Mouse (Mus musculus) embryonic facial prominence, embryonic 14.5 days (tissue): ENCODE measurements at regions not wholly inside any gene's neighbourhood (a gene's known extent, or its start where the extent isn't known, plus 50 kb on each side); places are given as distances from the start of the nearest gene placed in this dataset.
A peak's percentile ranks its signal among the peaks of the same experiment; 100 is the strongest.

Experiments
- ATAC-seq: fragments of 200-750 bp; cut with Nextera tagmentation; 2 replicates; pipeline ENCODE4 v1.8.0; 2017; ENCODE audit warnings: low read depth, moderate number of reproducible peaks, moderate TSS enrichment
- DNase-seq: peaks from one replicate; pipeline ENCODE4 v3.0.0-alpha.2; 2015; ENCODE audit warnings: low spot score
- H3K27ac ChIP-seq: fragments of 300-500 bp; sonication (generic); replicated peaks from 2 replicates; pipeline ENCODE4 v1.5.1; 2014; ENCODE audit warnings: low read depth, mild to moderate bottlenecking, low read length, moderate library complexity
- H3K27me3 ChIP-seq: fragments of 300-500 bp; sonication (generic); replicated peaks from 2 replicates; pipeline ENCODE4 v1.6.1; 2014; ENCODE audit warnings: low read length; ENCODE audit not compliant: control insufficient read depth, insufficient read depth
- H3K36me3 ChIP-seq: fragments of 300-500 bp; sonication (generic); 2 replicates; pipeline ENCODE4 v1.6.1; 2014; ENCODE audit warnings: low read length, mixed read lengths; ENCODE audit not compliant: control insufficient read depth, insufficient read depth
- H3K4me1 ChIP-seq: fragments of 300-500 bp; sonication (generic); 2 replicates; pipeline ENCODE4 v1.6.1; 2014; ENCODE audit warnings: antibody characterized with exemption, low read length; ENCODE audit not compliant: control insufficient read depth, insufficient read depth
- H3K4me2 ChIP-seq: fragments of 300-500 bp; sonication (generic); 2 replicates; pipeline ENCODE4 v1.6.1; 2014; ENCODE audit warnings: low read depth, mild to moderate bottlenecking, low read length, moderate library complexity, mixed read lengths
- H3K4me3 ChIP-seq: fragments of 300-500 bp; sonication (generic); 2 replicates; pipeline ENCODE4 v1.5.1; 2014; ENCODE audit warnings: low read depth, mild to moderate bottlenecking, low read length
- H3K9ac ChIP-seq: fragments of 300-500 bp; sonication (generic); 2 replicates; pipeline ENCODE4 v1.6.1; 2014; ENCODE audit warnings: low read depth, mild to moderate bottlenecking, low read length, moderate library complexity, mixed read lengths
- H3K9me3 ChIP-seq: fragments of 300-500 bp; sonication (generic); 2 replicates; pipeline ENCODE4 v1.6.1; 2016; ENCODE audit warnings: low read length; ENCODE audit not compliant: control insufficient read depth
- WGBS: fragments of 180-500 bp; shearing (Covaris S2); extraction: QIAGEN DNeasy Blood & Tissue Kit; methylation state at CpG from one replicate; pipeline ENCODE4 v1.1.7; 2014; 5-methylcytosine and 5-hydroxymethylcytosine counted together

DNA sequence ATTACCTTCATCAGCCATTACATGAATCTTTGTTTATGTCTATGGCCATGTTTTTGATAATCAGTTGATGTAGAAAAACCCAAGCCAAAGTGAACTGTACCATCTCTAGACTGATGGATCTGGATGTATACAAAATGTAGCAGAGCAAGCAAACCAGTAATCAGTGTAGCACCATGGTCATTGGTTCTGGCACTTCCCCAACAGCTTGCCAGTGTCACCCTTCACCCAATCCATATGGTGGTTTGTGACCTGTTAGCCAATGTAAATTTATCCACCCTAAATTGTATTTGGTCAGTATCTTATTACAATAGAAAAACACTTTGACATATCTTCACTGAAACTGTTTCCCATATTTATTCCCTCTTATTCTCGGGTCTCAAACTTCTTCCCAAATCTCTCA lies 346.7 kb upstream of the Sptlc3 start:
- ATAC-seq, result no peak
- H3K4me3 ChIP-seq, result no peak overlapping the region
- H3K4me1 ChIP-seq, result no peaks in the 10 kb centered on the region
- no peaks in the 10 kb centered on the region for H3K27me3 ChIP-seq
- H3K36me3 ChIP-seq, result no peaks in the 10 kb centered on the region
- no peak overlapping the region for H3K9ac ChIP-seq
- no peak overlapping the region for H3K27ac ChIP-seq
- H3K9me3 ChIP-seq, result no peaks in the 10 kb centered on the region
- 78% methylated on average over 1 of the region's 1 CpGs for WGBS
- no peak for DNase-seq
- no peak overlapping the region for H3K4me2 ChIP-seq

DNA sequence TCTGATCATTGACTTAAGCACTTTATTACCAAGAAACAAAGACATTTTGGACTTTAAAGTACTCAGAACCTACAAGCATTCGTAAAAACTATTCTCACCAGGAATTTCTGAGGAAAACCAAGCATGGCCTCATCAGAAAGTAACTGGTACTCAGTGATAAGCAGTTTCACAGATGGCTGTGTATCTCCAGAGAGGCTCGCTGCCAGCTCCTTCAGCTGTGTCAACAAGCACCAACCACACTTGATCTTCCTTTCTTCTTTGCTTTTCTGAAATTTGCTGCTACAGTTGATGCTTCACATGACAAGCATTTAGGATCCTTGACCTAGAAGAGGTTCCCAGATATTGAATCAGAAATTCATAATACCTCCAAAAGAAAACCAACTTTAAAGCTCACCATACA lies 314.1 kb upstream of the Sptlc3 start:
- H3K36me3 ChIP-seq, result no peaks in the 10 kb centered on the region
- no peaks in the 10 kb centered on the region for H3K27me3 ChIP-seq
- no peaks in the 10 kb centered on the region for H3K4me1 ChIP-seq
- H3K9me3 ChIP-seq, result no peaks in the 10 kb centered on the region
- H3K27ac ChIP-seq, result no peak overlapping the region
- ATAC-seq, result no peak
- no peak overlapping the region for H3K4me3 ChIP-seq
- 78% methylated on average over 2 of the region's 2 CpGs for WGBS
- H3K9ac ChIP-seq, result no peak overlapping the region
- no peak for DNase-seq
- H3K4me2 ChIP-seq, result no peak overlapping the region

DNA sequence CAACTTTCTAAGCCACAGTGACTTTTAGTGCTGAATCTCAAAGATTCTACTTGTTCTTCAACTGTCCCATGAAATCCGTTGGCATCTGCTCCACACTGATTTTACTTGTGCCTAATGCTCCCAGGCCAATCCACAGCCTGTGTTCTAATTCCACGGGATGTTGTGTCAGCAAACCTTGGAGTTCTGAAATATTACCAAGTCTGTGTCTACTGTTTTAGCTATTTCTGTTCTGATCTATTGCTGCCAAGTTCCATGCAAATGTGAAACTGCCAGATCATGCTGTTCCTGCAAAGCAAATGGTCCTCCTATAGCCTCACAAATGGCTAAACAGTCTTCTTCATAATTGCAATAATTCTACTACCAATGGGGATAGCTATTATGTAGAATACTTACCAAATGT lies 295.4 kb upstream of the Sptlc3 start:
- no peak for ATAC-seq

GRCm38 (mm10) chr2:139207649-139208048 lies 286.1 kb upstream of the Sptlc3 start:
- no peak overlapping the region for H3K27ac ChIP-seq
- H3K4me1 ChIP-seq, result no peaks in the 10 kb centered on the region
- H3K9ac ChIP-seq, result no peak overlapping the region
- H3K9me3 ChIP-seq, result no peaks in the 10 kb centered on the region
- WGBS, result 27% methylated on average over 1 of the region's 1 CpGs
- no peaks in the 10 kb centered on the region for H3K27me3 ChIP-seq
- no peak overlapping the region for H3K4me2 ChIP-seq
- no peaks in the 10 kb centered on the region for H3K36me3 ChIP-seq
- DNase-seq (peak; percentile 41), ATAC-seq (no peak)
- H3K4me3 ChIP-seq, result no peak overlapping the region

More for the DNA sequence above, 295.4 kb upstream of the Sptlc3 start:
- no peaks in the 10 kb centered on the region for H3K9me3 ChIP-seq
- H3K4me1 ChIP-seq, result no peaks in the 10 kb centered on the region
- DNase-seq, result no peak
- H3K36me3 ChIP-seq, result no peaks in the 10 kb centered on the region
- no peak overlapping the region for H3K4me2 ChIP-seq
- WGBS, result 77% methylated on average over 2 of the region's 2 CpGs
- no peaks in the 10 kb centered on the region for H3K27me3 ChIP-seq
- no peak overlapping the region for H3K9ac ChIP-seq
- H3K4me3 ChIP-seq, result no peak overlapping the region
- H3K27ac ChIP-seq, result no peak overlapping the region

- ATAC-seq (no peak), DNase-seq (peak; percentile 10)
- Histone ChIP-seq H3K27ac (no peak overlapping the region), H3K4me3 (no peak overlapping the region), H3K27me3 (no peaks in the 10 kb centered on the region), H3K9ac (no peak overlapping the region), H3K9me3 (no peaks in the 10 kb centered on the region), H3K4me1 (no peaks in the 10 kb centered on the region), H3K36me3 (no peaks in the 10 kb centered on the region), H3K4me2 (peak overlapping the region; percentile 8; the same call in 1 of the 2 replicates)
- 37% methylated on average over 9 of the region's 9 CpGs for WGBS
These were observed 272.8 kb upstream of the Sptlc3 start for GRCm38 (mm10) chr2:139220757-139221400.

DNA sequence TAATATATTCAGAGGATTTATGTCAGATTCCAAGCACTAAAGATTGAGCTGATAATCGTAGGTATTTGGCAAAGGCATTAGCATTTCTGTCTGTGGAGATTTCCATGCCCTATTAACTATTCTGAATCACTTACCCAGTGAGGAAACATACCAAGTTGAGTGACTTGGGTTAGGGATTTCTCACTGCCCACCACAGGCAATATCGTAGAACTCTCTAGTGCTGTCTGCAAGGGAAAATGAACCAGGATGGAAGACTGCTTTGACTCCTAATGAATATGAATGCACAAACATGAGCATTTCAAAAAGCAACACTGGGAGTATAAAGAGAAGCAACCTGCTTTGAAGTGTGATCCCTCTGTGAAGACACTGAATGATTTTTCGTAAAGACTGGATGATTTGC lies 263.3 kb upstream of the Sptlc3 start:
- Histone ChIP-seq H3K4me1 (no peaks in the 10 kb centered on the region), H3K4me3 (no peak overlapping the region), H3K27ac (no peak overlapping the region), H3K27me3 (no peaks in the 10 kb centered on the region), H3K4me2 (no peak overlapping the region), H3K36me3 (no peaks in the 10 kb centered on the region), H3K9ac (no peak overlapping the region), H3K9me3 (no peaks in the 10 kb centered on the region)
- DNase-seq (no peak), ATAC-seq (no peak)
- 51% methylated on average over 3 of the region's 3 CpGs for WGBS

DNA sequence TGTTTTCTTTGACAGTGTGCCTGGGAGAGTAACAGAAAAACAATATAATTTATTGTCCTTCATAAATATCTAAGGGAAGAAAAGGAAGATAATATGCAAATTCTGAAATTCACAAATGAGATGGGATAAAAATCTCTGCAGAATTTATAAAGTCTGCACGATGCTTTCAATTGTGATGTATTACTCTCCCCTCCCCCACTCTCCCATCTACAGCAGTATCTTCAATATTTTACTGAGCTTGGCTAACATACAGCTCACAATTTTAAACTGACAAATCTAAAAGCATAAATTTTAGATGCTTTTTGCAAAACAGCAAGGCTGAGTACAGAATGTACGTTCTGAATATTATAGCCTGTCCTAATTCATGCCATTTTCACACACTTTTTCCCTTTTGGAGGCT lies 243.6 kb upstream of the Sptlc3 start:
- DNase-seq, result no peak
- no peaks in the 10 kb centered on the region for H3K4me1 ChIP-seq
- H3K4me2 ChIP-seq, result no peak overlapping the region
- no peak overlapping the region for H3K27ac ChIP-seq
- no peak for ATAC-seq
- no peak overlapping the region for H3K4me3 ChIP-seq
- 82% methylated on average over 2 of the region's 2 CpGs for WGBS
- no peak overlapping the region for H3K9ac ChIP-seq
- no peaks in the 10 kb centered on the region for H3K36me3 ChIP-seq
- H3K27me3 ChIP-seq, result no peaks in the 10 kb centered on the region
- H3K9me3 ChIP-seq, result no peaks in the 10 kb centered on the region

- no peaks in the 10 kb centered on the region for H3K4me1 ChIP-seq
- no peak for DNase-seq
- 80% methylated on average over 2 of the region's 2 CpGs for WGBS
- H3K4me2 ChIP-seq, result no peak overlapping the region
- no peaks in the 10 kb centered on the region for H3K9me3 ChIP-seq
- H3K9ac ChIP-seq, result no peak overlapping the region
- H3K27ac ChIP-seq, result no peak overlapping the region
- H3K27me3 ChIP-seq, result no peaks in the 10 kb centered on the region
- H3K36me3 ChIP-seq, result no peaks in the 10 kb centered on the region
- H3K4me3 ChIP-seq, result no peak overlapping the region
- ATAC-seq, result no peak
These were observed 226.6 kb upstream of the Sptlc3 start for GRCm38 (mm10) chr2:139267119-139267518.

- H3K27ac ChIP-seq, result no peak overlapping the region
- H3K4me2 ChIP-seq, result no peak overlapping the region
- no peaks in the 10 kb centered on the region for H3K9me3 ChIP-seq
- H3K36me3 ChIP-seq, result no peaks in the 10 kb centered on the region
- 76% methylated on average over 5 of the region's 5 CpGs for WGBS
- no peaks in the 10 kb centered on the region for H3K4me1 ChIP-seq
- ATAC-seq, result no peak
- H3K4me3 ChIP-seq, result no peak overlapping the region
- no peaks in the 10 kb centered on the region for H3K27me3 ChIP-seq
- DNase-seq, result no peak
- H3K9ac ChIP-seq, result no peak overlapping the region
These were observed 217.1 kb upstream of the Sptlc3 start for GRCm38 (mm10) chr2:139276581-139276980.
